Mouse (Mus musculus) megakaryocyte, embryonic 14.5 days (primary cell): ENCODE measurements around the gene Ptprg. TPM values are rescaled to one million over a fixed set of nuclear protein-coding genes. Genes with fewer than 3 reads are reported as not detected.
"Not testable (repeated sequence)": the region's sequence is repeated elsewhere in the genome, so short reads cannot be mapped to it uniquely, and the experiment has no call there.

Source experiments
- H3K27me3 ChIP-seq: replicated peaks from 2 replicates; pipeline ENCODE3; 2012; ENCODE audit warnings: inconsistent platforms
- H3K36me3 ChIP-seq: replicated peaks from 2 replicates; pipeline ENCODE3; 2012; ENCODE audit warnings: low read length, inconsistent platforms, mixed read lengths
- H3K4me1 ChIP-seq: 2 replicates; pipeline ENCODE4 v1.6.1; 2012; ENCODE audit warnings: inconsistent platforms
- H3K4me3 ChIP-seq: replicated peaks from 2 replicates; pipeline ENCODE3; 2012; ENCODE audit warnings: moderate library complexity, mild to moderate bottlenecking, inconsistent platforms
- H3K9me3 ChIP-seq: 2 replicates; pipeline ENCODE4 v1.6.1; 2012; ENCODE audit warnings: inconsistent platforms
- FLI1 ChIP-seq: IDR thresholded peaks from 2 replicates; pipeline ENCODE4 v1.6.1; 2012; ENCODE audit warnings: low read length, inconsistent platforms, mixed read lengths
- GATA1 ChIP-seq: IDR thresholded peaks from 3 replicates; pipeline ENCODE4 v1.6.1; 2012; ENCODE audit warnings: mixed read lengths, low read length, inconsistent platforms, borderline replicate concordance
- polyA plus RNA-seq: library from polyadenylated mRNA; stranded (reverse); fragments of >175 nt; gene quantifications from 2 replicates; pipeline ENCODE4 v1.2.3, GENCODE M21; 2012; ENCODE audit warnings: low replicate concordance; ENCODE audit not compliant: insufficient read depth

Gene Ptprg
- polyA plus RNA-seq, 1 experiment: 0.09 TPM

DNA sequence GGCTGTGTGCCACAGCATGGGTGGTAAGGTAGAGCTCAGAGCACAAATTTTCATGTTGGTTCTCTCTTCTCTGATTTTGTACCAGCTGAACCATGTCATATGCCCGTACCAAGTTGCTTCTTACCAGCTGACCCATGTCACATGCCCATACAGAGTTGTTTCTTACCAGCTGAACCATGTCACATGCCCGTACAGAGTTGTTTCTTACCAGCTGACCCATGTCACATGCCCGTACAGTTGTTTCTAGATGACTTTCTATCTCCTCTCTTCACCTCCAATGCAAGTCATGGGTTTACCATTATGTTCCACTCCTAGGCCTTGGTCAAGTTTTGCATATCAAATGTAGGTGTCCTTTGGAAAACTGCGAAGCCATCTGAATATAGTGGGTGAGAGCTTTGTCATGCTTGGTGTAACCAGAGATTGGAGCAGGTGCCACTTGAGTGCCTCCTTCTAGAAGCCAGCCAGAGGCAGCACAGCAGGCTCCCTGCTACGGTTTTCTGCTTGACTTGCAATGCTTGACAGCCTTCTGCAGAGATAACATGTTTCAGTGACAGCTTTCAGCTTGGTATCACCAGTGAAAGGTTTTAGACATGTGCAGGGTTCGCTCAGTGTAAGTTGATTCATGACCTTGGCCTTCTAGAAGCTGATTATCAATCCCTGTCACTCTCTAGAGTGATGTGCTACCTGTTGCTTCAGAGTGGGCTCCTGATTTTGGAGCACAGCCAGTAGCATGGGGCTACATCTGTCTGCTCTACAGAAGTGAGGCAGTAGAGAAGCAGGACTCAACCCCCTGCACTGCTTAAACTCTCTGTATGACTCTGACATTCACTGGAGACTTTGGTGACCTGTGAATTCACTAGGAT, 401.9 kb downstream of the Ptprg start:
- peaks cover 3% of the 10 kb centered on the region for H3K9me3 ChIP-seq
- TF ChIP-seq FLI1 (no peak), GATA1 (no peak)
- no peak overlapping the region for H3K4me3 ChIP-seq
- H3K27me3 ChIP-seq: no peaks in the 10 kb centered on the region
- no peaks in the 10 kb centered on the region for H3K4me1 ChIP-seq
- no peaks in the 10 kb centered on the region for H3K36me3 ChIP-seq

- H3K27me3 ChIP-seq: no peaks in the 10 kb centered on the region
- no peak for TF ChIP-seq GATA1
- TF ChIP-seq FLI1: no peak
- no peaks in the 10 kb centered on the region for H3K4me1 ChIP-seq
- no peak overlapping the region for H3K4me3 ChIP-seq
- no peaks in the 10 kb centered on the region for H3K36me3 ChIP-seq
- no peaks in the 10 kb centered on the region for H3K9me3 ChIP-seq
These were observed 407.2 kb downstream of the Ptprg start for GRCm38 (mm10) chr14:11960269-11961121.

DNA sequence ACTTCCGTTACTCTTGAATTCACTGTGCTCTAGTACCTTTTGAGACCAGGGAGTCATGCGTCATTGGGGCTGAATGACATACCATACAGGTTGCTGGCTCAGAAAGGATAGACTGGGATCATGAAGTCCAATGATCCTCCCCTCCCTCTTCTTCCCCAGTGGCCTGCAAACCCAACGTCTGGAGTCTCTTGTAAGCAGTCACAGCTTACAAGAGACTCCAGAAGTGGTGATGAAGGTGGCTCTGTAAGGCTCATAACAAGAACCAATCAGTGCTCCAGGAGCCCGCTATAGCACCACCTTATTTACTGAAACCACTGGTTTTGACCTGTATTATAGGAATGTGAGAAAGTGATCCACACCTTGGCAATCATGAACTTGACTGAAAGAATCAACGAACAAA, 408.8 kb downstream of the Ptprg start:
- Histone ChIP-seq H3K27me3 (no peaks in the 10 kb centered on the region), H3K4me3 (no peak overlapping the region)

GRCm38 (mm10) chr14:11962561-11962960, 409.2 kb downstream of the Ptprg start:
- no peaks in the 10 kb centered on the region for H3K36me3 ChIP-seq
- H3K4me1 ChIP-seq: no peaks in the 10 kb centered on the region
- TF ChIP-seq FLI1 (no peak), GATA1 (no peak)
- H3K27me3 ChIP-seq: no peaks in the 10 kb centered on the region
- H3K4me3 ChIP-seq: no peak overlapping the region
- H3K9me3 ChIP-seq: no peaks in the 10 kb centered on the region

More for the DNA sequence above, 408.8 kb downstream of the Ptprg start:
- H3K4me1 ChIP-seq: no peaks in the 10 kb centered on the region
- no peaks in the 10 kb centered on the region for H3K36me3 ChIP-seq
- no peaks in the 10 kb centered on the region for H3K9me3 ChIP-seq
- TF ChIP-seq FLI1: no peak

DNA sequence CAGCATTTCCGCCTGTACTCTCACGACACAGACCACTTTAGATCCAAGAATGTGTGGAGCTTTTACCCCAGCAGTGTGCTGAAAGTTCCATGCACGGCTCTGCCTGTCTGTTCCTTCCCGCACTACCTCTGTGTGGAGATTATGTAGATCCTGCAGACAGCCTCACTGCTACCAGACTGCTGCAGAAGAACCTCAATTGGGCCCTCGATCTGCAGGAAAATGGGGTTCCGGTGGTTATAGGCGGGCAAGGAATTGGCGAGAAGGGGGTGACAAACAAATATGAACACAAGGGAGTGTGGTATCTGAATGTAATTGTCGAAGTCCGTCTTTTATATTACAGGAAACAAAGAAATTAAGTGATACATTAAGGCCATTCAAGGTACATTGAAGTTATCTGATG, 410.5 kb downstream of the Ptprg start:
- Histone ChIP-seq H3K4me3 (no peak overlapping the region), H3K4me1 (no peaks in the 10 kb centered on the region), H3K36me3 (no peaks in the 10 kb centered on the region), H3K27me3 (no peaks in the 10 kb centered on the region), H3K9me3 (no peaks in the 10 kb centered on the region)
- TF ChIP-seq FLI1: no peak
- TF ChIP-seq GATA1: no peak

GRCm38 (mm10) chr14:11964326-11964725, 411.0 kb downstream of the Ptprg start:
- H3K4me3 ChIP-seq, H3K4me1 ChIP-seq, H3K9me3 ChIP-seq, H3K36me3 ChIP-seq, H3K27me3 ChIP-seq: not testable (repeated sequence)

GRCm38 (mm10) chr14:11965878-11966277, 412.5 kb downstream of the Ptprg start:
- TF ChIP-seq GATA1 (no peak), FLI1 (no peak)
- Histone ChIP-seq H3K4me3 (no peak overlapping the region), H3K27me3 (no peaks in the 10 kb centered on the region), H3K4me1 (no peaks in the 10 kb centered on the region), H3K9me3 (no peaks in the 10 kb centered on the region), H3K36me3 (no peaks in the 10 kb centered on the region)

DNA sequence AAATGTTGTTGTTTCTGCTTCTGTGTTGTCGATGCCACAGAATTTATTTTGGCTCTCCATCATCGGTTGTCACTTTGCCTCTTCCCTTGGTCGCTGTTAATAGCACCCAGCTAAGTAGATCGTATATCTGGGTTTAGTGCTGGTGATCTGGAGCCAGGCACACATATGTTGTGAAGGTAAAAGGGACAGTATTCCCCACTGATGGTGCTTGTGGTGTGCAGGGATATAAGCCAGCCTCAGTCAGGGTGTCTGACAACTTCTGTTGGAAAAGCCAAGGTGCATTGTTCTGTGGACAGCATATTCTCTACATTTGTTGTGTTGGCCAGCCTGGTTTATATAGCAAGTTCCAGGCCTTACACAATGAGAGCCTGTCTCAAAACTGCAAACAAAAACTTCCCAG, 428.4 kb downstream of the Ptprg start:
- Histone ChIP-seq H3K4me3 (no peak overlapping the region), H3K36me3 (no peaks in the 10 kb centered on the region), H3K4me1 (peaks cover 4% of the 10 kb centered on the region; the same call in 1 of the 2 replicates), H3K27me3 (no peaks in the 10 kb centered on the region), H3K9me3 (no peaks in the 10 kb centered on the region)
- TF ChIP-seq GATA1 (no peak), FLI1 (no peak)

- H3K4me1 ChIP-seq: peaks cover 4% of the 10 kb centered on the region; the same call in 1 of the 2 replicates
- TF ChIP-seq FLI1: no peak
- TF ChIP-seq GATA1: no peak
- no peaks in the 10 kb centered on the region for H3K36me3 ChIP-seq
- H3K27me3 ChIP-seq: no peaks in the 10 kb centered on the region
- no peaks in the 10 kb centered on the region for H3K9me3 ChIP-seq
- no peak overlapping the region for H3K4me3 ChIP-seq
These were observed 429.7 kb downstream of the Ptprg start for GRCm38 (mm10) chr14:11983031-11983430.

GRCm38 (mm10) chr14:11984086-11984485, 430.8 kb downstream of the Ptprg start:
- Histone ChIP-seq H3K9me3 (no peaks in the 10 kb centered on the region), H3K27me3 (no peaks in the 10 kb centered on the region), H3K4me1 (peaks cover 4% of the 10 kb centered on the region; the same call in 1 of the 2 replicates), H3K36me3 (no peaks in the 10 kb centered on the region), H3K4me3 (no peak overlapping the region)
- TF ChIP-seq FLI1 (no peak), GATA1 (no peak)
